Comparison of ENCODE assay signal across 9 mouse cellular contexts in genomic region chr2:90866524-90866923, GRCm38 (mm10). TPM values are rescaled to one million over a fixed set of nuclear protein-coding genes. Genes with fewer than 3 reads are reported as not detected.
A peak's percentile ranks its signal among the peaks of the same experiment; 100 is the strongest.
DNase-seq lines count a peak whose midpoint lies in the region; ATAC-seq lines count a peak whose summit lies in the region.
"Had no signal": no experiment of that assay in that cellular context is flagged by ENCODE, and none has a peak within 500 bp of the region (broad histone marks: within the 10 kb centered on the region; RNA-seq: fewer than 3 reads in every experiment).

No protein-coding gene starts in this region.

- H3K4me1 ChIP-seq in hindbrain, embryonic 10.5 days (replicated peaks), result no peaks in the 10 kb centered on the region
- peaks cover 17% of the 10 kb centered on the region; the same call in 1 of the 2 replicates for H3K4me1 ChIP-seq in lung, embryonic 15.5 days

- DNase-seq in MEL-GATA-1-ER (ENCODE audit: extremely low read depth, low read depth), result peak; percentile 49
- peak; percentile 89 for DNase-seq in cerebellum, adult 9-10 months
- peak; percentile 75 for DNase-seq in hindbrain, embryonic 10.5 days (ENCODE audit: low spot score)
- DNase-seq in layer of hippocampus, adult 9-11 months, result peak; percentile 83
- peak; percentile 85 for DNase-seq in ovary, postnatal 14 days (ENCODE audit: low spot score)
- DNase-seq in thymus, postnatal 0 days (ENCODE audit: low spot score), result peak; percentile 71

- no peak overlapping the region for H3K4me3 ChIP-seq in hindbrain, embryonic 10.5 days
- H3K4me3 ChIP-seq in lung, embryonic 15.5 days, result no peak overlapping the region
- H3K4me3 ChIP-seq: megakaryocyte, embryonic 14.5 days had no signal

- no peak overlapping the region for H3K4me2 ChIP-seq in lung, embryonic 15.5 days

- no peaks in the 10 kb centered on the region for H3K9me3 ChIP-seq in hindbrain, embryonic 10.5 days
- H3K9me3 ChIP-seq in lung, embryonic 15.5 days, result no peaks in the 10 kb centered on the region
- H3K9me3 ChIP-seq: megakaryocyte, embryonic 14.5 days had no signal

- peaks cover 76% of the 10 kb centered on the region for H3K36me3 ChIP-seq in hindbrain, embryonic 10.5 days
- peaks cover 44% of the 10 kb centered on the region for H3K36me3 ChIP-seq in lung, embryonic 15.5 days

- no peak overlapping the region for H3K27ac ChIP-seq in hindbrain, embryonic 10.5 days
- H3K27ac ChIP-seq in lung, embryonic 15.5 days, result no peak overlapping the region

- WGBS in hindbrain, embryonic 10.5 days, result 37% methylated on average over 3 of the region's 3 CpGs
- 19% methylated on average over 3 of the region's 3 CpGs for WGBS in lung, embryonic 15.5 days

- no peaks in the 10 kb centered on the region for H3K27me3 ChIP-seq in hindbrain, embryonic 10.5 days (ENCODE audit: insufficient read depth, poor library complexity, severe bottlenecking)
- no peaks in the 10 kb centered on the region for H3K27me3 ChIP-seq in lung, embryonic 15.5 days
- H3K27me3 ChIP-seq: megakaryocyte, embryonic 14.5 days had no signal

- H3K9ac ChIP-seq in lung, embryonic 15.5 days, result no peak overlapping the region

- ATAC-seq in frontal cortex, adult (ENCODE audit: low TSS enrichment), result peak; percentile 39
- peak; percentile 81; the same call in 1 of the 2 replicates for ATAC-seq in lung, embryonic 15.5 days (ENCODE audit: borderline replicate concordance, extremely low read depth, low FRiP score, low TSS enrichment)

RNA-seq across cellular contexts. Expression of gene C1qtnf4, which starts 19.1 kb away (rescaled TPM):
- polyA plus RNA-seq in hindbrain, embryonic 10.5 days (2016; fragmentation: Nextera tagmentation; extraction: Ambion mirVana), result 2.4 and 9.6 TPM in 2 replicates
- 4.0 TPM in 2 replicates for polyA plus RNA-seq in lung, embryonic 15.5 days (2015; fragmentation: Nextera tagmentation; extraction: Ambion mirVana)
- 4.4 and 4.5 TPM in 2 replicates for polyA plus RNA-seq in thymus, postnatal 0 days (2015; fragmentation: Nextera tagmentation; extraction: Ambion mirVana)

RNA-seq across cellular contexts. Expression of gene Mtch2, which starts 19.6 kb away (rescaled TPM):
- polyA plus RNA-seq in hindbrain, embryonic 10.5 days (2016; fragmentation: Nextera tagmentation; extraction: Ambion mirVana), result 234 and 244 TPM in 2 replicates
- polyA plus RNA-seq in lung, embryonic 15.5 days (2015; fragmentation: Nextera tagmentation; extraction: Ambion mirVana), result 208 and 209 TPM in 2 replicates
- 140 and 150 TPM in 2 replicates for polyA plus RNA-seq in thymus, postnatal 0 days (2015; fragmentation: Nextera tagmentation; extraction: Ambion mirVana)

RNA-seq across cellular contexts. Expression of gene Kbtbd4, which starts 38.0 kb away (rescaled TPM):
- polyA plus RNA-seq in hindbrain, embryonic 10.5 days (2016; fragmentation: Nextera tagmentation; extraction: Ambion mirVana), result 55.9 and 56.8 TPM in 2 replicates
- polyA plus RNA-seq in lung, embryonic 15.5 days (2015; fragmentation: Nextera tagmentation; extraction: Ambion mirVana), result 36.8 and 37.8 TPM in 2 replicates
- polyA plus RNA-seq in thymus, postnatal 0 days (2015; fragmentation: Nextera tagmentation; extraction: Ambion mirVana), result 30.8 and 31.8 TPM in 2 replicates

RNA-seq across cellular contexts. Expression of gene Ndufs3, which starts 38.1 kb away (rescaled TPM):
- 189 and 220 TPM in 2 replicates for polyA plus RNA-seq in hindbrain, embryonic 10.5 days (2016; fragmentation: Nextera tagmentation; extraction: Ambion mirVana)
- polyA plus RNA-seq in lung, embryonic 15.5 days (2015; fragmentation: Nextera tagmentation; extraction: Ambion mirVana), result 199 and 207 TPM in 2 replicates
- 224 and 230 TPM in 2 replicates for polyA plus RNA-seq in thymus, postnatal 0 days (2015; fragmentation: Nextera tagmentation; extraction: Ambion mirVana)
